Mouse (Mus musculus) left cerebral cortex, postnatal 36 days (tissue): ENCODE results near the gene Tmem126b. TPM values are rescaled to one million over a fixed set of nuclear protein-coding genes. Genes with fewer than 3 reads are reported as not detected.

Source experiments
- DNase-seq, 2 experiments: peaks; one replicate each; pipeline ENCODE4 v3.0.0; 2021 to 2022; ENCODE audit warnings: low spot score in 2 of 2, mixed read lengths in 1 of 2
- intact Hi-C: fragments of 180-260 bp; cut with DNase I; formaldehyde crosslinking; loops from one replicate; pipeline ENCODE4 v1.15.1; 2025
- total RNA-seq, 2 experiments: library from RNA; stranded (reverse); gene quantifications; 2 replicates each; pipeline ENCODE4 v1.2.3; 2021

The Tmem126b gene
- total RNA-seq, 2 experiments from 2014 or later, result 22.8 to 25.1 TPM

GRCm38 (mm10) chr7:90432221-90432620 lies 43.6 kb downstream of the Tmem126b start:
- intact Hi-C loops, result no loop called here
- DNase-seq, result no peak

- DNase-seq, result no peak
- intact Hi-C loops, result loop anchor here (10.0 kb wide), 1 partner anchor 442 kb away; the partner anchor contains the start of gene Eed
Observed at GRCm38 (mm10) chr7:90427006-90427405, 48.8 kb downstream of the Tmem126b start.

GRCm38 (mm10) chr7:90426020-90427001 lies 49.5 kb downstream of the Tmem126b start, which contains the start of gene Ccdc89:
Gene Ccdc89 (plus strand): TSS chr7:90426577.
- intact Hi-C loops, result loop anchor here (10.0 kb wide), 1 partner anchor 442 kb away; the partner anchor contains the start of gene Eed

More at GRCm38 (mm10) chr7:90426020-90427001, 49.5 kb downstream of the Tmem126b start, which contains the start of gene Ccdc89:
- peak; percentile 80 to 82 for DNase-seq

Other genes with a start within 250 kb of the Tmem126b start
- gene Ccdc83, start 210.2 kb downstream of the Tmem126b start, total RNA-seq, result not detected
- 100 to 1,000 TPM in 1 of 2 experiments, 10 to 100 TPM in 1; 99.1 to 108 TPM for gene Sytl2, start 173.7 kb downstream of the Tmem126b start, total RNA-seq
- under 1 TPM; 0.79 to 0.94 TPM for gene Ccdc89, start 49.4 kb downstream of the Tmem126b start, total RNA-seq
- gene Crebzf, start 33.3 kb downstream of the Tmem126b start, total RNA-seq, result 10 to 100 TPM; 72.3 to 88.7 TPM
- gene Tmem126a, start 18.8 kb downstream of the Tmem126b start, total RNA-seq, result 10 to 100 TPM; 38.2 to 39.1 TPM
- 100 to 1,000 TPM; 277 to 316 TPM for gene Dlg2, start 671 bp upstream of the Tmem126b start, total RNA-seq